Mouse (Mus musculus): ENCODE results near the gene Sept12.

- no peak for TF ChIP-seq CTCF (IDR thresholded peaks at IDR 0.05; ENCODE audit: borderline replicate concordance, insufficient read depth, low read depth, low read length)
- TF ChIP-seq POLR2A (IDR thresholded peaks at IDR 0.05; ENCODE audit: borderline replicate concordance, insufficient read depth, low read length): no peak
Observed at GRCm38 (mm10) chr16:4947378-4947777, 50.3 kb downstream of the Sept12 start.

Measured in cerebellum, adult 2 months (tissue).